Mouse (Mus musculus) cerebellum, postnatal 14 days (tissue): ENCODE measurements around the gene Stx19.

Experiments used
- DNase-seq, 2 experiments: peaks; one replicate each; pipeline ENCODE4 v3.0.0; 2021; ENCODE audit warnings: mixed read lengths in 2 of 2

Gene Stx19

GRCm38 (mm10) chr16:62852464-62853252 lies 38.2 kb downstream of the Stx19 start:
- no peak for DNase-seq

- no peak for DNase-seq
These were observed 39.2 kb downstream of the Stx19 start for GRCm38 (mm10) chr16:62853611-62854126.

GRCm38 (mm10) chr16:62854191-62855068 lies 40.0 kb downstream of the Stx19 start, which contains the start of gene Pros1:
TSS of gene Pros1 (plus strand) at chr16:62854307.
- DNase-seq, result peak; percentile 23 to 35

GRCm38 (mm10) chr16:62855385-62855784 lies 40.9 kb downstream of the Stx19 start:
- DNase-seq, result no peak

- DNase-seq, result no peak
These were observed 41.8 kb downstream of the Stx19 start for GRCm38 (mm10) chr16:62856273-62856672.

- no peak for DNase-seq
These were observed 43.0 kb downstream of the Stx19 start for GRCm38 (mm10) chr16:62857498-62857897.

- no peak for DNase-seq
These were observed 43.5 kb downstream of the Stx19 start for GRCm38 (mm10) chr16:62858018-62858417.

- DNase-seq, result no peak
These were observed 45.7 kb downstream of the Stx19 start for GRCm38 (mm10) chr16:62860140-62860539.

GRCm38 (mm10) chr16:62861455-62861854 lies 47.0 kb downstream of the Stx19 start:
- no peak for DNase-seq

GRCm38 (mm10) chr16:62872688-62873117 lies 58.2 kb downstream of the Stx19 start:
- no peak for DNase-seq

- no peak for DNase-seq
These were observed 58.7 kb downstream of the Stx19 start for GRCm38 (mm10) chr16:62873180-62873579.
